Mouse (Mus musculus) neural tube, embryonic 11.5 days (tissue): Measurements from ENCODE around the gene Gbp3. TPM values are rescaled to one million over a fixed set of nuclear protein-coding genes. Genes with fewer than 3 reads are reported as not detected.
"Not testable (repeated sequence)": the region's sequence is repeated elsewhere in the genome, so short reads cannot be mapped to it uniquely, and the experiment has no call there.

Experiments
- ATAC-seq: fragments of 200-750 bp; cut with Nextera tagmentation; 2 replicates; pipeline ENCODE4 v1.8.0; 2017; ENCODE audit warnings: moderate number of reproducible peaks, mild to moderate bottlenecking, moderate TSS enrichment, moderate library complexity; ENCODE audit not compliant: insufficient read depth, low FRiP score, low TSS enrichment
- DNase-seq: peaks from one replicate; pipeline ENCODE4 v3.0.0-alpha.2; 2015; ENCODE audit warnings: low spot score
- H3K27ac ChIP-seq: fragments of 300-500 bp; sonication (generic); 2 replicates; pipeline ENCODE4 v1.5.1; 2014; ENCODE audit warnings: low read depth, mild to moderate bottlenecking, low read length
- H3K27me3 ChIP-seq: fragments of 300-500 bp; sonication (generic); 2 replicates; pipeline ENCODE4 v1.6.1; 2014; ENCODE audit warnings: mild to moderate bottlenecking, low read length, mixed read lengths; ENCODE audit not compliant: control insufficient read depth, insufficient read depth
- H3K36me3 ChIP-seq: fragments of 300-500 bp; sonication (generic); 2 replicates; pipeline ENCODE4 v1.6.1; 2014; ENCODE audit warnings: mild to moderate bottlenecking, low read length, moderate library complexity, mixed read lengths; ENCODE audit not compliant: control insufficient read depth, insufficient read depth
- H3K4me1 ChIP-seq: fragments of 300-500 bp; sonication (generic); 2 replicates; pipeline ENCODE4 v1.6.1; 2014; ENCODE audit warnings: low read length, mixed read lengths; ENCODE audit not compliant: control insufficient read depth, insufficient read depth
- H3K4me2 ChIP-seq: fragments of 300-500 bp; sonication (generic); 2 replicates; pipeline ENCODE4 v1.6.1; 2014; ENCODE audit warnings: low read depth, mild to moderate bottlenecking, moderate library complexity
- H3K4me3 ChIP-seq: fragments of 300-500 bp; sonication (generic); 2 replicates; pipeline ENCODE4 v1.5.1; 2014; ENCODE audit warnings: low read depth, low read length
- H3K9ac ChIP-seq: fragments of 300-500 bp; sonication (generic); 2 replicates; pipeline ENCODE4 v1.6.1; 2014; ENCODE audit warnings: mild to moderate bottlenecking, low read length
- H3K9me3 ChIP-seq: fragments of 300-500 bp; sonication (generic); 2 replicates; pipeline ENCODE4 v1.6.1; 2016; ENCODE audit warnings: low read length; ENCODE audit not compliant: control insufficient read depth
- WGBS: fragments of 180-500 bp; shearing (Covaris S2); extraction: QIAGEN DNeasy Blood & Tissue Kit; methylation state at CpG from one replicate; pipeline ENCODE4 v1.1.7; 2014; 5-methylcytosine and 5-hydroxymethylcytosine counted together
- polyA plus RNA-seq: library from polyadenylated mRNA; unstranded; fragments of >200 nt; fragmentation: Nextera tagmentation; extraction: Ambion mirVana; gene quantifications from 2 replicates; pipeline ENCODE4 v1.2.1, GENCODE M21; 2014

Gene Gbp3
- polyA plus RNA-seq, 1 experiment from 2014 or later: 0.46 TPM

- not testable (repeated sequence) for H3K4me2 ChIP-seq, H3K4me3 ChIP-seq, H3K27ac ChIP-seq, H3K9me3 ChIP-seq, DNase-seq, H3K27me3 ChIP-seq, H3K9ac ChIP-seq, H3K4me1 ChIP-seq, H3K36me3 ChIP-seq
- 0 out of 2 replicates have a peak, but pooled peaks have one; percentile 41 for ATAC-seq
- WGBS: 70% methylated on average over 12 of the region's 12 CpGs
Observed at GRCm38 (mm10) chr3:142542776-142543175, 17.1 kb upstream of the Gbp3 start.

- 90% methylated on average over 3 of the region's 3 CpGs for WGBS
- no peak for ATAC-seq
- no peaks in the 10 kb centered on the region for H3K9me3 ChIP-seq
- H3K9ac ChIP-seq: no peak overlapping the region
- H3K36me3 ChIP-seq: no peaks in the 10 kb centered on the region
- no peak overlapping the region for H3K27ac ChIP-seq
- no peak for DNase-seq
- H3K4me1 ChIP-seq: no peaks in the 10 kb centered on the region
- no peak overlapping the region for H3K4me3 ChIP-seq
- no peak overlapping the region for H3K4me2 ChIP-seq
- no peaks in the 10 kb centered on the region for H3K27me3 ChIP-seq
Observed at GRCm38 (mm10) chr3:142546690-142547089, 13.1 kb upstream of the Gbp3 start.

- no peaks in the 10 kb centered on the region for H3K9me3 ChIP-seq
- 93% methylated on average over 3 of the region's 3 CpGs for WGBS
- ATAC-seq (no peak), DNase-seq (no peak)
- H3K9ac ChIP-seq: no peak overlapping the region
- H3K4me1 ChIP-seq: no peaks in the 10 kb centered on the region
- no peak overlapping the region for H3K4me3 ChIP-seq
- no peak overlapping the region for H3K27ac ChIP-seq
- H3K27me3 ChIP-seq: no peaks in the 10 kb centered on the region
- H3K36me3 ChIP-seq: no peaks in the 10 kb centered on the region
- no peak overlapping the region for H3K4me2 ChIP-seq
Observed at GRCm38 (mm10) chr3:142550052-142550676, 9.7 kb upstream of the Gbp3 start.

- Histone ChIP-seq H3K9ac (no peak overlapping the region), H3K9me3 (no peaks in the 10 kb centered on the region), H3K36me3 (no peaks in the 10 kb centered on the region), H3K27ac (no peak overlapping the region), H3K4me1 (no peaks in the 10 kb centered on the region), H3K4me3 (no peak overlapping the region), H3K4me2 (no peak overlapping the region), H3K27me3 (no peaks in the 10 kb centered on the region)
- WGBS: 67% methylated on average over 1 of the region's 1 CpGs
- no peak for DNase-seq
- no peak for ATAC-seq
Observed at GRCm38 (mm10) chr3:142554601-142555000, 5.2 kb upstream of the Gbp3 start.

GRCm38 (mm10) chr3:142555623-142556022, 4.2 kb upstream of the Gbp3 start:
- Histone ChIP-seq H3K4me2 (no peak overlapping the region), H3K9me3 (no peaks in the 10 kb centered on the region), H3K27ac (no peak overlapping the region), H3K27me3 (no peaks in the 10 kb centered on the region), H3K4me3 (no peak overlapping the region), H3K4me1 (no peaks in the 10 kb centered on the region), H3K36me3 (no peaks in the 10 kb centered on the region), H3K9ac (no peak overlapping the region)
- WGBS: 88% methylated on average over 11 of the region's 11 CpGs
- ATAC-seq (no peak), DNase-seq (no peak)

DNA sequence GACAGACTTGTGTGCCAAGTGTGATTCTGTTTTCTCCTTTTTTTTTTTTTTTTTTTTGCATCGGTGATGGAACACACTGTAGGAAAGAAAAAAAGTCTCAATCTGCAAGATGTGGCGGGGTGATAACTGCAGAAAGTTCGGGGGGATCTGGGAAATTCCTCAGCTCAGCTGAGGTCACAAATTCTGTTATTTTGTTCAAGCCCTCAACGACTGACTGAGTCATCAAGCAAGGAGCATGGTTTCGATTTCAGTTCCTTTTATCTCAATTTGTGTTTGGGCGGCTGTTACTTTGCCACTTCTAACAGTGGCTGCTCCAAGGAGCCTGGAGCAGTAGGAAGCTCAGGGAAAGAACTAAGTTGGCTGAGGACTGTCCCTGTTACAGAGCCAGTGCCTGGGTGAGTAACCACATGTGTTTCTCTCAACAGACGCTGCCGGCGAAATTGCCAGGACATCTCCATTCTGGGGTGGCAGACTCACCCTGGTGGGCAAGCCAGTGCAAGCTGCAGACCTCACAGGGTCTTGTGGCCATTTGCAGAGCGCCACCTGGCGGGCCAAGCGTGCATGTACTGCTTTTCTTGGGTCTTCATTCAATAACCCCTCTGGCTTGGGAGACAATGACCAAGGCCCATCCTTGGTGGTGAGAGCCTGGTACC, 596 bp downstream of the Gbp3 start:
- H3K4me2 ChIP-seq: peak overlapping the region; percentile 33
- no peaks in the 10 kb centered on the region for H3K9me3 ChIP-seq
- ATAC-seq: peak; percentile 91
- no peaks in the 10 kb centered on the region for H3K36me3 ChIP-seq
- peak; percentile 92 for DNase-seq
- peak overlapping the region; percentile 15; the same call in 1 of the 2 replicates for H3K4me3 ChIP-seq
- H3K4me1 ChIP-seq: no peaks in the 10 kb centered on the region
- H3K9ac ChIP-seq: no peak overlapping the region
- H3K27me3 ChIP-seq: no peaks in the 10 kb centered on the region
- H3K27ac ChIP-seq: no peak overlapping the region
- WGBS: 20% methylated on average over 12 of the region's 12 CpGs

DNA sequence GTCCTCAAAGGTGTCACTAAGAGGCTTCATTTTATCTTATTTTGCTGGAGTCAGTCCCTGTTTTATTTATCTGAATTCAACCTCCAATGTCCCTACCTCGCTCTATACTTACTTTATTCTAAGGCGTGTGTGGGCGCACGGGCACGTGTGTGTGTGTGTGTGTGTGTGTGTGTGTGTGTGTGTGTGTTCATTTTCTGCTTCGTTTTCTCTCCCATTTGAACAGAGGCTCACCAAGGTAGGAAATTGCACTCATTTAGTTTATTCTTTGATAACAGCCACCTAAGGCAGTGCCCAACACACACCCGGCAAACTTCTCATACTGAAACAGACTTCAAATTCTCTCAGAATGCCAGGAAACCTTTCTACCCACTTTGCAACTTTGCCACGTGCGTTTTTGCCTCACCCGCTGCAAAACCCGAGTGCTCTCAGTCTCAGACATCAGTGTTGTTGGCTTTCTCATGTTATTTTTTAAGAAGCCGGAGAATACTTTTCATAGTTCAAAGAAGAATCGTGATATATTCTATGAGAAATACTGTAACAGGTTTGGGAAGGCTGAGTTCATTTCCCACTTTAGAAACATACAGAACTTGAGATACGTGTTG, 1.3 kb downstream of the Gbp3 start:
- no peak for ATAC-seq
- 91% methylated on average over 14 of the region's 14 CpGs for WGBS
- Histone ChIP-seq H3K4me1 (no peaks in the 10 kb centered on the region), H3K27me3 (no peaks in the 10 kb centered on the region), H3K9ac (no peak overlapping the region), H3K27ac (no peak overlapping the region), H3K4me3 (no peak overlapping the region), H3K36me3 (no peaks in the 10 kb centered on the region), H3K9me3 (no peaks in the 10 kb centered on the region), H3K4me2 (no peak overlapping the region)
- DNase-seq: no peak

GRCm38 (mm10) chr3:142561666-142562065, 1.8 kb downstream of the Gbp3 start:
- no peaks in the 10 kb centered on the region for H3K27me3 ChIP-seq
- no peaks in the 10 kb centered on the region for H3K36me3 ChIP-seq
- H3K9me3 ChIP-seq: no peaks in the 10 kb centered on the region
- H3K4me2 ChIP-seq: no peak overlapping the region
- DNase-seq (no peak), ATAC-seq (no peak)
- H3K27ac ChIP-seq: no peak overlapping the region
- no peaks in the 10 kb centered on the region for H3K4me1 ChIP-seq
- WGBS: 85% methylated on average over 7 of the region's 7 CpGs
- no peak overlapping the region for H3K9ac ChIP-seq
- H3K4me3 ChIP-seq: no peak overlapping the region

DNA sequence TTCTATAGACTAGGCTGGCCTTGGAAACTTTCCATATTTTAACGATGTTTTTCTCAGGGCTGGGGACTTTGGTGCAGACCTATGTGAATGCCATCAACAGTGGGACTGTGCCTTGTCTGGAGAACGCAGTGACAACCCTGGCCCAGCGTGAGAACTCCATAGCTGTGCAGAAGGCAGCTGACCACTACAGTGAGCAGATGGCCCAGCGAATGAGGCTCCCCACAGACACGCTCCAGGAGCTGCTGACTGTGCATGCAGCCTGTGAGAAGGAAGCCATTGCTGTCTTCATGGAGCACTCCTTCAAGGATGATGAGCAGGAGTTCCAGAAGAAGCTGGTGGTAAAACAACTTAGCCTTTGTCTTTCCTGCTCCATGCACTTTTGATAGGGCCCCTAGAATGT, 7.7 kb downstream of the Gbp3 start:
- H3K4me1 ChIP-seq, H3K9me3 ChIP-seq, H3K27ac ChIP-seq, H3K4me3 ChIP-seq, H3K4me2 ChIP-seq, ATAC-seq, H3K27me3 ChIP-seq, H3K9ac ChIP-seq, DNase-seq, H3K36me3 ChIP-seq: not testable (repeated sequence)
- WGBS: 70% methylated on average over 5 of the region's 5 CpGs
